Mouse (Mus musculus): ENCODE measurements around the gene Cfap299. TPM values are rescaled to one million over a fixed set of nuclear protein-coding genes. Genes with fewer than 3 reads are reported as not detected.
A peak's percentile ranks its signal among the peaks of the same experiment; 100 is the strongest.
"Not testable (repeated sequence)": the region's sequence is repeated elsewhere in the genome, so short reads cannot be mapped to it uniquely, and the experiment has no call there.

The Cfap299 gene
- total RNA-seq (2022) = not detected

GRCm38 (mm10) chr5:98328848-98329624 is at the start of gene Cfap299:
Gene Cfap299 (plus strand): TSS chr5:98329304.
- DNase-seq (ENCODE audit: low spot score) = peak; percentile 59

- no peak for DNase-seq (ENCODE audit: low spot score)
These were observed 47.1 kb upstream of the Cfap299 start for GRCm38 (mm10) chr5:98281993-98282392.

- no peak for DNase-seq (ENCODE audit: low spot score)
These were observed 45.2 kb upstream of the Cfap299 start for GRCm38 (mm10) chr5:98283696-98284478.

- DNase-seq (ENCODE audit: low spot score) = no peak
These were observed 38.5 kb upstream of the Cfap299 start for GRCm38 (mm10) chr5:98290642-98291041.

- DNase-seq (ENCODE audit: low spot score) = no peak
These were observed 36.6 kb upstream of the Cfap299 start for GRCm38 (mm10) chr5:98292388-98293048.

DNA sequence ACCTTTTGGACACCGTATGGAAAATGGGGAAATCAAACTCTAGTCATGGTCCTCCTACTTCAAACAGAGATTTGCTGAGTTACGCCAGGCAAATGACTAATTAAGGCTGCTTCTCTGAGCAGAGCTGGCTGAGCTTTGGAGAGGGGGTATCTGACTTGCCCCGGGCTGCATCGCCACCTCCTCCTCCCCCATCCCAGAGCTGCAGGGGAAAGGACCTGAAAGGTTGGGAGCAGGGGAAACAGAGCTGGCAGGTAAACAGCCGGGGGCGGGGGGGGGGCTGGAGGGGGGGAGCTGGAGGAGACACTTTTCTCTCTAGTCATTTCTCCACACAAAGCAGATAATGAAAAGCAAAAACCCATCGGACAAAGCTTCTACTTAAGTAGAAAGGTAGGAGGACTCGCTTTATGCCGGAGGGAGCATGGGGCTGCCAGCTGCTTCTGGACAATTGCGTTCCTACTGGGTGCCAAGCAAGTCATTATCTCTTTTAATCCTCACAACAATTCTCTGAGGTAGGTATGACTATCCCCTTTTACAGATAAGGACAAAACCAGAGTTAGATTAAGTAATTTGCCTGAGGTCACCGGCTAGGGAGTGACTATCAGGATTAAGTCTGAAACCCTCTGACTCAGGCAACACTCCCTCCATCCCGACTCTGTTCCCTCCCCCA is 35.9 kb upstream of the Cfap299 start:
- DNase-seq (ENCODE audit: low spot score) = no peak

DNA sequence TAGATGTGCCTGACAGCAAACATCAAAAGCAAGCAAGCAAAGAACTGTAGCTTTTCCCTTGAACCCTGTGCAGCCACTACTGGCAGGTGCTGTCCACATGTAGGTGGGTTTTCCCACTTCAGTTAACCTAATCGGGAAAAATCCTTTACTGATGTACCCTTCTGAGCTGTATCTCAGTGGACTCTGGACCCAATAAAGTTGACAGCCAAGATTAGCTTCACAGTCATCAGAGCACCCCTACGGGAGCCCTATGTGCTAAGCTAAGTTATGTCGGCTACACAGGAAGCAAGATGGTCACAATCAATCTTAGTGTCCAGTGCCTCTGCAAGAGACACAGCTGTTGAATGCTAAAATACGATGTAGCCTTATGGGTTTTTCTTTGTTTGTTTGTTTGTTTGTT is 29.0 kb upstream of the Cfap299 start:
- no peak for DNase-seq (ENCODE audit: low spot score)

DNA sequence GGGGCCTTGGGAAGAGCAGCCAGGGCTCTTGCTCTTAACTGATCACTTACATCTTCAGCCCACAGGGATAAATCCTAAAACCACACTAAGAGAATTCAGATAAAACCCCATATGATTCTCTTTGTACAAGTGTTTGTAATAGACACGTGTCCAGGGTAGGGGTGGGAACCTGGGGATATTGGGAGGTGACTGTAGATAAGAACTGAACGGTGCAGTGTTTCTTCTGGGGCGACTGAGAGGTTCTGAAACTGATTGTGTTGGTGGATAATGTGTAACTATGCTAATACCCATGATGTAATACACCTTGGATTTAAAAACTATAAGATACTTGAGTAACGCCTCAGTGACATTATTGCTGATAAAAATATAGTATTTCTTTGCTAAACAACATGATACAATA is 23.4 kb upstream of the Cfap299 start:
- no peak for DNase-seq (ENCODE audit: low spot score)

GRCm38 (mm10) chr5:98306528-98306927 is 22.6 kb upstream of the Cfap299 start:
- no peak for DNase-seq (ENCODE audit: low spot score)

- no peak for DNase-seq (ENCODE audit: low spot score)
These were observed 2.5 kb upstream of the Cfap299 start for GRCm38 (mm10) chr5:98326625-98327024.

DNA sequence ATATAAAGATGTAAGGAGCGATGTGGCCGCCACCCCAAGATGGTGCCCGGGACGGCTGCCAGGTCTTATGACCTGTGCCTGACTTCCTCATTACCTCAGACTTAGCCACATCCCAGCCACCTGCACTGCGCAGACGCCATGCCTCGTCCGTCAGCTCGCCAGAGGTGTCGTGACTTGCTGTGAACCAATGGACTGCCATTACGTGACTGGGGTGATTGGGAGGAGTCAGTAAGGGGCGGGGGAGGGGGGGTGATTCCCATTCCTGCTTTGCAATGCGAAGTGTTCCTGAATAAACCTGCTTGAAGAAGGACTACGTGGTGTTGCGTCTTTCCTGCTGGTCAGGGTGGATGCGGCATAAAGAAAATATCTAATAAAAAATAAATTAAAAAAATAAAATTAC is 14.6 kb downstream of the Cfap299 start:
- DNase-seq (ENCODE audit: low spot score) = not testable (repeated sequence)

GRCm38 (mm10) chr5:98344581-98344980 is 15.5 kb downstream of the Cfap299 start:
- no peak for DNase-seq (ENCODE audit: low spot score)

DNA sequence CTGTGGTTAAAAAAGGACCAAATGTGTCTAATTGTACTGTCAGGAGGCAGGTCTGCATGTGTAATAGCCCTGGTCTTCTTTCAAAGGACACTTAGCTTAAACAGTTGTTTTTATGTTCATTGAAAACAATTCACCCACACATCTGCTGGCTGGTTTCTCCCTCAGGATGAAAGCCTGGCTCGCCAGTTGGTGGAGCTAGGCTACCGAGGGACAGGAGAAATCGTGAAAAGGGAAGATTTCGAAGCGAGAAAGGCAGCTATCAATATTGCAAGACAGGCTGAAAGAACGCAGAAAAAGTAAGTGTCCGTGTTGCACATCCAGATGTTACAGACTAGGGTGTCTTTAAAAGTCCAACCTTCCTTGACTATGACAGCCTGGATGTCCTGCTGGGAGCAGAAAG is 17.0 kb downstream of the Cfap299 start:
- DNase-seq (ENCODE audit: low spot score) = no peak

- peak; percentile 19 for DNase-seq (ENCODE audit: low spot score)
These were observed 19.5 kb downstream of the Cfap299 start for GRCm38 (mm10) chr5:98348605-98349004.

GRCm38 (mm10) chr5:98359912-98360311 is 30.8 kb downstream of the Cfap299 start:
- no peak for DNase-seq (ENCODE audit: low spot score)

DNA sequence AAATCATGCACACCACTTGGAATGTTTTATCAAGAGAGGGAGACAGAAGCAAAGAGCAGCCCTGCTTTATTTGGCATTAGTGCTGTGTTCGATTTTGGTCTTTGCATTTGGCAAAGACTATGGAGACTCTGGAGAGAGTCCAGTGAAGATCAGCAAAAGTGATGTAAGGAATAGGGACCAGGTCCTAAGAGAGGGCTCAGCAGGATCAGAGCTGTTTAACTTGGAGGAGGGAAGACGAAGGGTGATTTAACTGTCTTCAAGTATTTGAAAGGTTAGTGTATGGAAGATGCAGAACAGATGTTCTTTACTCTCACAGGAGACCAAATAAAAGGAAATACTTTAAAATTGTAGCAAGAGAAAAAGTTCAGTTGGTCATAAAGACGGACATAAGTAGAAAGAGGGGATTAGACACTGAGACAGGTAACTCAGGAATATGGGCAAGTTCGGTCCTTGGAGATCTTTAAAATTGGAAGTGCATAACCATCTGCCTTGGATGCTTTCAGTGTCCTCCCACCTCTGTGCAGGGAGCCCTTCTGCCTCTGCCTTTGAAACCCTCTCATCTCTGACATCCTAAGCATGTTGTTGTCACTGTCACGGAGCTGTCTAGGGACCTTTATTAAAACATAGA is 31.8 kb downstream of the Cfap299 start:
- DNase-seq (ENCODE audit: low spot score) = no peak

GRCm38 (mm10) chr5:98363428-98363827 is 34.3 kb downstream of the Cfap299 start:
- DNase-seq (ENCODE audit: low spot score) = no peak

DNA sequence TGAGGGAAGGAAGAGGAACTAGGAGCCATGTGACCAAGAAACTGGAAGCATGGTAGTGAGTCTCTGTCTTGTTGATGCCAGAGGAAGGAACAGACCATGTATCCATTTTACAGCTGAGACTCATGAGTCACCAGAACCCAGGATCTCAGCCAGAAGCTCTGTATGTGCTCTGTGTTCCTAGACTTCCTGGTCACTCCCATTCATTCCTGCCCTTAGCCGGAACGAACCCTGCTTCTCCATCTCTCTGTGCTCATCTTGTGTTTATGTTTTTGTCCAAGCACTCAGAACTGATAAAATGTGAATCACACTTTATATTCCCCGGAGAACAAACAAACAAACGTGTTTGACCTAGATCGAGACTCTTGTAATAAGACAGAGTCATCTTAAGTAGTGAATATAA is 36.2 kb downstream of the Cfap299 start:
- DNase-seq (ENCODE audit: low spot score) = no peak

DNA sequence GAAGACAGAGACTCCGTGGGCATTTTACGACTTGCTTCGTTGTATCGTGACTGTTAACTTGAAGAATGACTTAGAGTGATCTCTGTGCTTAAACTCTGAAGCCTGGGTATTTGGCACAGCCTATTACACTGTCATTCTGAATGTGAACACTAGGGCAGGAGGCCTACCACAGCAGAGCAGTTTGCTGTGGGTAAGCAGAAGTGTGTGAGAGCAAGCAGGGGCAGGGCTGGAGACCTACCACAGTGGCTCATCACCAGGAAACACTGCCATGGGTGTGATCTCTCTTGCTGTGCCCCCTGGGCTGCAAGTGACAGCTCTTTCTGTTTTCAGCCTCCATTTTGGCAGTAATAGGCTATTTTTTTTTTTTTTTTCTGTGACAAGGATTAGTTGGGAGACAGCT is 39.7 kb downstream of the Cfap299 start:
- DNase-seq (ENCODE audit: low spot score) = no peak

GRCm38 (mm10) chr5:98369426-98369825 is 40.3 kb downstream of the Cfap299 start:
- DNase-seq (ENCODE audit: low spot score) = no peak

- DNase-seq (ENCODE audit: low spot score) = no peak
These were observed 47.1 kb downstream of the Cfap299 start for GRCm38 (mm10) chr5:98376058-98376798.

Data from heart, adult 8-10 months (tissue).